Mouse (Mus musculus): Measurements from ENCODE around the gene Dydc1. TPM values are rescaled to one million over a fixed set of nuclear protein-coding genes. Genes with fewer than 3 reads are reported as not detected.
"Not testable (repeated sequence)": the region's sequence is repeated elsewhere in the genome, so short reads cannot be mapped to it uniquely, and the experiment has no call there.

Gene Dydc1
- polyA plus RNA-seq (2017; shearing (Covaris generic)) = not detected

DNA sequence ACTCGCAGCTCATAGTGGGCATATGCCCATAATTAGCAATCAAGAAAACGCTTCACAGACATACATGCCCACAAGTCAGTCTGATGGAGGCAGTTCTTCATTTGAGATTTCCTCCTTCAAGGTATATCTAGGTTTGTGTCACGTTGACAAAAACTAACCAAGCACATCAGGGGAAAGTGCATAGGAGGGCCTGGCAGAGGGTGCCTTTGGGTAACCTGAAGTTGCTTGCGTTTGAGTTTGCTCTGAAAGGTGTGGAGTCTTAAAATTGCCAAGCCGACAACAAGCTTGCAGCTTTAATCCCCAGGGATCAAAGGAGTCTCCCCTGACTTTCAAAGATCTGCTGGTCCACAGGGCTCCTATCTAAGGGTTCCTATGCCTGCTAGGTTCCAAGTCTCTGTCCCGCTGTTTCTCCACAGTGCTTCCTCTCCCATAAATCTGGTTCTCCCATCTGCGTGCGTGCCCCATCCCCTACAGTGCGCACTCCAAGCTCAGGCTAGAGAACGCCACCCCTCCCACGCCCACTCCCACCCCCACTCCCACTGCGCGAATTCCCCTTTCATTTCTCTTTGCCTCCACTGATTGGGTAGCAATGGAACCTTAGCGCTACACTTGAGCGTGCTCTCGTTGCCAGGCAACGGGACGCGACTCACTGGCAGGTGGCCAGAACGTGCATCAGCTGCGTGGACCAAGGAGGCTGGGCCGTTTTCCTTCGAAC lies at the start of gene Dydc1:
Dydc1 (plus strand) TSS at position 683 of the 715 bp plus-strand sequence.
- no peak for ATAC-seq

DNA sequence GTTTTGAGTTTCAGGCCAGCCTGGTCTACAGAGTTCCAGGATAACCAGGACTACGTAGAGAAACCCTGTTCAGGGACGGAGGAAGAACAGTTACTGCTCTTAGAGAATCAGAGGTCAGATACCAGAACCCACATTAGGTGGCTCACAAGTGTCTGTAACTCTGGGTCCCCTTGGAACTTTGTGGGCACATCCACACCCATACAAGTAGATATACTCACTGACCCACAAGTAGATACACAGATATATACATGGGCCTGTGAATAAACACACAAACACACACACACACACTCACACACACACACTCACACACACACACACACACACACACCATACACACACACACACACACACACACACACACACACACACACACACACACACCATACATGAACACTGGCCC lies 47.6 kb upstream of the Dydc1 start:
- ATAC-seq = no peak

DNA sequence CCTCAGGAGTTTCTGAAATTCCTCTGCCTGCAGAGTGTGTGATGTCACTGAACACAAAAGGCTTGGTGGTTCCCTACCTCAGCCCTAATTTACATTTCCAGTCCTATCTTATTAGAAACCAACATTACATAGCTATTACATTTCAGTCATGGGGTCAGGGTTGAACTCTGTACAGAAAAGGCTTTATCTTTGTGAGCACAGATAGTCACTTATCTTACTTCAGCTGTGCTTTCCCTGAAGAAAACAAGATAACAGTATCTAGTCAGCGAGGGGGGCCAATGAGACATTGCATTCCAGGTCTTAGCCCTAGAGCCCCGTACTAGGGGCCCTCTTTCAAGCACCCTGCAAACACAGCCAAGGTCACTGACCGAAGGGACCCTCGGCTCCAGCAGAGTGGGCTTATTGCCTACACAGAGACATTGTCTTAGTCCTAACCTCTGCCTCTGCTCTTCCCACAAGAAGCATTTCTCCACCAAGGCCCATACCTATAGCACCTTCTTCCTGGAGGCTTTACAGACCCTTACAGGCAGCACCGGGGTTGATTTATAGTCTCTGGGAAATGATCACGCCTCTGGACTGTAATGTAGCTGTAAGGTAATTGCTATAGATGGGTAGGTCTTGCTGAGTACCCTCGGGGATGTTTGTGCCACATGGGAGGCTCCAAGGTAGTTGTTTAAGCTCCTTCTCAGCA lies 47.0 kb upstream of the Dydc1 start:
- ATAC-seq = no peak

DNA sequence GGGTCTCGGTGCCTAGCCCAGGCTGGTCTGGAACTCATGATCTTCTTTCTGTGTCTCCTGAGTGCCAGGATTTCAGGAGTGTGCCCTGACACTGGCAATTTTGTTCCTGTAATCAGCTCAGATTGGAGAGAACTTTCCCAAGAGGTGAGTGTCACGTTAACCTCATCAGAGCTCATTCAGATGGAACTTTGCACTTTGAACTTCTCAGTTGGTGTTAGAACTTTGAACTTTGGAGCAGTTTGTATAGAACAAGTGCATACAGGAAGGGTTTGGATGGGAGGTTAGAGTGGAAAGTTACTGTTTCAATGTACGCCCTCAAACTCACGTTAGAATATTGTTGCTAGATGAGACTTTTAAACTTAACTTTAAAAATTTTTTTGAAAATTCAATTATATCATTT lies 43.4 kb upstream of the Dydc1 start:
- ATAC-seq = no peak

DNA sequence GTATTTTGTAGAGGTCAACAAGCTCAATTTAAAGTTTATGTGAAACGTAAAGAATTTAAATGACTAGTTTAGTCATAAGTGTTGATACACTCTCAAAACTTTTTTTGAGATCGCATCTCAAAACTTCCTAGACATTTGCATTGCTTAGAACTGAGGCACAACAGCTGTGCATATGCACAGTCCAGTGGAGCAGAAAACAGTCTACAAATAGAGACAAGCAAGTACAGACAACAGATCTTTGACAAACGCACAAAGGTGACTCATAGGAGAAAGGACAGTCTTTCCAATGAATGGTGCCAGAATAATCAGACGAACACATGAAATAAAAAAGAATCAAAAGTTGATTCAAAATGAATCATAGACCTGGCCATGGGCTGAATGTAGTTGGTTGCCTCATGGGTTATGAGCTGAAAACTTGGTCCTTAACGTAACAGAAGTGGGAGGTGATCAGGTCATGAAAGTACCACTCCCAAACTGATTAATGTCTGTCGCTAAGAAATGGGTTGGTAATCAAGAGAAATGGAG lies 41.7 kb upstream of the Dydc1 start:
- no peak for ATAC-seq

DNA sequence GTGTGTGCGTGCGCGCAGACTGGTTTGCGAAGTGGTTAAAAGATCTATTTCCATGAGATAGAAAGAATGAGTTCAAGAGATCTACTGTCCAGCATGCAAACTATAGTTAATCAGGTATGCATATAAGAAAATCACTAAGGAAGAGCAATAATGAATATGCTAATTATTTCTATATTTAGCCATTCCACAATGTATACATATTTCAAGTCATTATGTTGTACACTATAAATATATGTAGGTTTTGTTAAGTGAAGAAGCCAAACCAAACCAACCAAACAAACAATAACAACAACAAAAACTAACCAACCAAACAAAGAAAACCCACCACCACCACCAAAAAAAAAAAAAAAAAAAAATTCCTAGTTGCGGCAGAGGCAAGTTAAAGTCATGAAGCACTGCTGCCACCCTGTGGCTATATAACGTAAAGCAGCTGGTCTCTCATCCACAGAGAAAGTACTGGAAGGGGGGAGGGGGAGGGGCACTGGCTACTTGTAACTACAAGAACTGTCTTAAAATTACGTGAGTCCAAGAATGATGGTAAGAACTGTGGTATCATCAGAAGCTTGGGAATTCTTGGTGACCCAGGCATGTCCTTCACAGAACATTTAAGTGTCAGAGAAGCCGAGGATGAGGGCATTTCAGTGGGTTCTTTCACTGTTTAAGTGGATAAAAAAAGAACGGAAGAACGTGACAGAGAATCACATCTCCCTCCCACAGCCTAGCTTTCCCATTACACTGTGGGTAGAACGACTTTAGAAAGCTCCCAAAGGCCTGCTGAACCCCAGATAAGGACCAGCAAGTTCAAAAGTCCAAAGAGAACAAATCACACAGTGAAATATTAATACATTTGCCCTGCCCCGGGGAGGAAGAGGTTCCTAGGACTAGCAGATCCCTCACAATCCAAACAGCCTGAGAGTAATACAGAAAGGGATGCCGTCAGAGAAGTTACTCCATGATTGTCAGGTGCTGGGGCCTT lies 39.3 kb upstream of the Dydc1 start:
- peak; percentile 79 for ATAC-seq

DNA sequence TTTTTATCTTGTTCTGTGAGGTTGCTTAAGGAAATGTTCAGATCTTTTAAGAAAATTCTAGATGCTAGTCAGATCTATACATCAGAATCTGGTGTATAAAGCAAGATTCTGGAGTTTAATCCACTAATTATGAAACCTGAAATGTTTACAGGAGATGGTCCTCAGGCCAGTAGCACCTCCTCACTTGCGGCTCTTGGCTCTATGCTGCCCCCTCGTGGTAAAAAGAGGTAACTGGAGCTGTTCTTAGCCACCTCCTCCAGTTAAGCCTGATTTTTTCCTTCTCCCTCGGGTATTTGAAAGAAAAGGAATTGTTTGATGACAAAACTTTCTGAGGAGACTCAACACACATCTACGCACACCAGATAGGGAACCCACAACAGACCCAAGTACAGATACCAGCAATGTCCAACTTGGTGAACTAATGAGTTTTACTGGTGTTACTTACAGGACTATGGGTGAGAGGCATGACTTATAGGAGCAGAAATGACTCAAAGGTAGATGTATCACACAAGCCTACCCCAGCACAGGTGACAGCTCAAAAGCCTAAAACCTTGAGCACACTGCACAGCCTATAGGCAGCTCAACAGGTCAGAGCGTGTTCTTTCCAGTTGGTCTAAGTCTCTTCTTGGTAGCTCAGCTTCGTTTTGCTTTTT lies 37.4 kb upstream of the Dydc1 start:
- peak; percentile 77 for ATAC-seq

DNA sequence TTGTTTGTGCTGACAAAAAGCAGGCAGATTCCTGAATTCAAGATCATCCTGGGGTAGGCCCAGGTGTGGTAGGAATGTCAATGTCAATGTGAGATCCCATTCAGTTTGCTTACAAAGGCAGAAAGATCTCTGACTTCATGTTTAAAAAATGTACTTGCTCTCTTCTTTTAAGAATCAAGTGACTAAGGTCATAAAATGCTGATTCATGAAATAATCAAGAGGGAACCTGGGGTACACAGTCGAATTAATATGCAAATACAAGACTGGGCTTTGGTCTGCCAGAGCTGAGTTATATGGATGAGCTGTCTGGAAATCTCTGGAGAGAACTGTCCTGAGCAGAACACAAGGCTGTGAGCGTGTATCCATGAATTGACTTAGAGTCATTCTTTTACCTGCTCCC lies 25.3 kb upstream of the Dydc1 start:
- no peak for ATAC-seq

DNA sequence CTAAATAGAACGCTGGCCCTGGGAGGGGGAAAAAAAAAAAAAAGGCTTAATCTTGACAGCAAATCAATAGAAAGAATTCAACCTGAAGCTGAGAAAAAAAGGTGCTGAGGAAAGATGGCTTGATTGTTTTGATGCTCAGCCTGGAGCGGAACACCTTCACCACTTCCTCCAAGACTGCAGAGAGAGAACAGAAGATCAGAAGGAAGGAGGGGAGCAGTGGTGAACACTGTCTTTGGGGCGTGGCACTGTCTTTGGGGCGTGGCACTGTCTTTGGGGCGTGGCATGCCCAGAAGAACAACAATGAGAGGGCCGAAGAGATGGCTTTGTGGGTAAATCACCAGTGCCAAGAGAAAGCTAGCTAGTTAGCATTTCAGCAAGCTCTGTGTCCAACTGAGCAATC lies 22.2 kb upstream of the Dydc1 start:
- peak; percentile 88 for ATAC-seq

DNA sequence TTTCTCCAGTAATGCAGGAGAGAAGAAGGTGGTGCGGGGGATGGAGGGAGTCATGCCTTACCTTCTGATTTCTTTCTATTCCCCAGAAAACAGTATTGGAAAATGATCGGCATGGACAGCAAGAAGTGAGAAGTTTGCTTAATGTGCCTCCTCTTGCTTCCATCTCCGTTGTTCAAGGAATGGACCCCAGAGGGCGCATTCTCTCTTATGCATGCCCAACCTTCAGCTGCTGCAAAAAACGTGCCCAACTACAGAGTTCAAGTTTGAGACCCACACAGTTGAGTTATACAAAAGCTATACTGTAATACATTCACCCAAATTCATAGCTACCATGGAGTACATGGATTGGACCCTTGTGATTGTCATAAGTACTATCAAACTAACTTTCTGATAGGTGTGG lies 20.2 kb upstream of the Dydc1 start:
- no peak for ATAC-seq

DNA sequence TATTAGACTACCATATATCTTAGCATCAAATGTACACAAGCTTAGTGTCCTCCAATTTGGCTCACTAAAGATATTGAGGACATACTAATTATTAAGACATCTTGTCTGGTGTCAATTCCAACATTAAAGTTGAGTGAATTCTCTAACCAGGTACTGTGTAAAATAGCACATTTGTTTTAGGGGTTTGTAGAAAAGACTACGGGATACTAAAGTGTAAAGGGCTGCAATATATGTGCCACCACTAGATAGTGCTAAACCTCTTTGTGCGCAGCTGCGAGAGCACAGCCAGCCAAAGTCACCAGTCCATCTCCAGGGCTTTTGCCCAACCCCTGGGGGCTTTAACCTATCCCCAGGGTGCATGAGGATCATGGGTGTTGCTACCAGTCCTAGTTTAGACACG lies 19.5 kb upstream of the Dydc1 start:
- not testable (repeated sequence) for ATAC-seq

DNA sequence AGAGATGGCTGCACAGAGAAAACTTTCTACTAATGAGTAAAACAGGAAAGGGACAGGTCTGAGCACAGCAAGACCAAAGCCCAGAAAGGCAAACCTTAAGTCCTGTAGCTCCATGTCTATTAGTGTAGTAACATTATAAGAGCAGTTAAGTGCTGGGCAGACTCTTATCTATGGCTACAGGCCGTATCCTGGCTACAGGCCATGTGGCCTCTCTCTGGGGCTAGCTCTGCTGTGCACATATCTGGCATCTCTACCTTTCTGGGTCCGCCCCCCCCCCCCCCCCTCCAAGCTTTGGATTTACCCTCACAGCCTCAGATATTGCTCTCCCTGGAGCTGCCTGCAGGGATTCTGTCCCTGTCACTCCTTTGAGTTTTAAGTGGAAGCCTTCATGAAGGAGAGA lies 7.5 kb upstream of the Dydc1 start:
- no peak for ATAC-seq

DNA sequence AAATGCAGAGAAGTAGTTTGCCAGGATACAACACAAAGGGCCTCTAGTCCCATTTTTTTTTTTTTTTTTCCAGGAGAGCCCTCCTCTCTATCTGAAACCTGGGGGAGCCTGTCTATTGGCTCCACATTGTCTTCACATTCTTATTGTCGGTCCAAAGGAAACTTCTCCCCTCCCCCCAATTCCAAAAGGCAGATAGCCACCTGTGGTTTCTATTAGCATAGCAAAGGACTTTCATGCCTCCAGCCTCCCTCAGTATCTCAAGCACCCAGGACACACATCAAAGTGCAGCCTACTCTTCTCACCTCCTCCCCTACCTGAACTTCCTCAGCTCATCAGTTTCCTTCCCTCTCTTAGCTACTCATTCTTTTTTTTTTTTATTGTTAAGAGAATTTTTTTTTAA lies 6.3 kb upstream of the Dydc1 start:
- no peak for ATAC-seq

DNA sequence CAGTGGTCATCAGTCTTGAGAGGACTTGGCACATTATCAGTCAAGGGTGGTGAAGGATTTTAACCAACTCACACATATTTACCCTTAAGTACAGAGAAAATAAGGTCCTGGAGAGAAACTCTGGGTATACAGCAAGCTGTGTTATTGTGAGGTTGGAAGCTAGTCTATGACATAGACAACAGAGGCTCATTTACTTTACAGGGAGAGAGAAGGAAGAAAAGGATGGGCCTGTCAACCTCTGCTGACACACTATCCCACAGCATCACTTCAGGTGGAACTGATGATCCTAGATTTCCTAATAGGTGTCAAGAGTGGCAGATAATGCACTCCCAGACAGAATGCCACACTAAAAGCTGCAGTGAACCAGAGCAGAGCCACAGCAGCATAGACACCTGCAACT lies 3.6 kb upstream of the Dydc1 start, which contains the start of gene Dydc2:
Dydc2 (minus strand) TSS at position 101 of the 400 bp plus-strand sequence.
- ATAC-seq = no peak

DNA sequence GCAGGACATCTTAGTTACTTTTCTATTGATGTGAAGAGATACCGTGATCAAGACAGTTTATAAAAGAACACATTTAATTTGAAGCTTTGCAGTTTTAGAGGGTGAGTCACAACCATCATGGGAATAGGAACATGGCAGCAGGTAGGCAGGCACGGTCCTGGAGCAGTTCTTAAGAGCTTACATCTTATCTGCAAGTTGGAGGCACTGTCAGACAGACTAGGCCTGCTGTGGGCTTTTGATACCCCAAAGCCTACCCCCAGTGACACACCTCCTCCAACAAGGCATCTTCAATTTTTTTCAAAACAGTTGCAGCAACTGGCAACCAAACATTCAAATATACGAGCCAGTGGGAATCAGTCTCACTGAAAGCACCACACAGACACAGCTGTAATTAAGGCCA lies 2.4 kb upstream of the Dydc1 start:
- ATAC-seq = no peak

DNA sequence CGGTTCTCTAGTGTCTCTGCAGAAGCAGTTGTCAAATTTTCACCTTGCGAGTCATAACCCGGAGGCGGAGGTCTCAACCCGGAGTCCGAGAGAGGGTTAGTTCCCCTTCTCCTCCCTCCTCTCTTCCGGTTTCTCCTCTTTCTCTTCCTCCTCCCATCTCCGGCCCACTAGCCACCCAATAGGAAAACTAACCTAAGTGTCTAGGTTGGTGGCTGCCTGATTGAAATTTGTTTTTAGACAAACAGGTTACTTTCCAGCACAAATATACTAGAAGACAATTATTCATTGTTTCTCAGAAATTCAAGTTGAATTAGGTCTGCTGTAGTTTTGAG lies 199 bp downstream of the Dydc1 start:
- no peak for ATAC-seq

DNA sequence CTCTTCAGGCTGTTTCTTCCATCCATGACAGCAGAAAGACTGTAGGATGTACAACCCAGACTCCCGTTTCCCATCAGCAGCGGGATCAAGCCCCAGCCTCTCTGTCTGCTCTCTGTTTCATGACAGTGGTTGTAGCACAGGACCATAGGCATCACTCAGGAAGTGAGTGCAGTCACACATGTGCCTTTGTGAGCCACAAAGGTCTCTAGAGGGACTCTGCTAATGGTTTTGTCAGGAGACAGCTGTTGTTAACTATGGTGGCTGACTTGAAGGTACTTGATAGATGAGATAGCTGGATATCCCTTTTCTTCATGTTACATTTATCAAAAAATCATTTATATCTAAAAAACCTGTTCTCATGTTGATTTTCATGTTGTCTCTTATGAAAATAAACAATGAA lies 9.7 kb downstream of the Dydc1 start:
- ATAC-seq = no peak

DNA sequence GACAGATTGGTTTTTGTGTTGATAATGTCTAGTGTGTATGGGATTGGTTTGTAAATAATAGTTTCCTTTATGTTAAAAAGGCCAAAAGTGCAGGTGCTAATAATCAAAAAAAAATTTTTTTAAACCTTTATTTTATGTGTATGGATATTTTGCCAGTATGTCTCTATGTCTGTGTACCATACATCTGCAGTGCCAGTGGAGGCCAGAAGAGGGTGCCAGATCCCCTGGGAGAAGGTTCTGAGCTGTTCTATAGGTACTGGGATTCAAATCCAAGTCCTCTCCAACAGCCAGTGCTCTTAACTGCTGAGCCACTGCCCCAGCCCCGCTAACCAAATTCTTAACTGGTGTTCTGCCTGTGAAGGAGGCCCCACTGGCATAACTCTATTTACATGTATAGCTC lies 14.8 kb downstream of the Dydc1 start:
- no peak for ATAC-seq

DNA sequence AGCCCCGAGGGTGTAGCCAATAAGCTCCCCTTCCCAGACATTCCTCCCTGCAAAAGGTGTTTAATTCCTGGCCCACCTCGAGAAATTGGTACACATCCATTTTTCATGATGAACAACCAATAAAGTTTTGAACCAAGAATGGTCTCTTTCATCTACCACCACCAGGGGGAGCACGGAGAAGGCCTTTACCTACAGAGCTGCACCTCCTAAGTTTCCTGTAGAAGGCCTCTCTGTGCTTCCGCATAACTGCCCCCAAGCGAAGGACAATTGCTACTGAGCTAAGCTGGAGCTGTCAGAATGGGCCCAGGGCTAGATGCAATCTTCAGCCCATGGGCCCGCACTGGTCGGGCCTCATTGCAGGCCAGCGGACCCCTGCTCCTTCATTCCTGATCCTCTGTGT lies 18.1 kb downstream of the Dydc1 start:
- no peak for ATAC-seq

DNA sequence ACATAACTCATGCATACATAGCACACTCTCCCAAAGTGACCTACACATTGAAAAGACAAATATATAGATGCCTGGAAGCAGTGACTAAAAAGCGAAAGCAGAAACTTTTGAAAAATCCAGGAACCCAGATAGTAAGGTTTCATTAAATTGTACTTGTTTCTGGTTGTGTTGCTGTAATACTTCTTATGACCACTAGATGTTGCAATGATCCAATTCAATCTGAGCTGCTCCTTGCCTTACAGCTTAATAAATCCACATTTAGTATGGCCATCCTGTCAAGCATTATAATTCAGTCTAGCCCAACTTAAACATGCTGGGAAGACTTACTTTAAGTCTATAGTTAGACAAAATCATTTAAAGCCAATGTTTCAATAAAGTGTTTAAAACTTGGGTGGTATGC lies 21.4 kb downstream of the Dydc1 start:
- ATAC-seq = no peak

DNA sequence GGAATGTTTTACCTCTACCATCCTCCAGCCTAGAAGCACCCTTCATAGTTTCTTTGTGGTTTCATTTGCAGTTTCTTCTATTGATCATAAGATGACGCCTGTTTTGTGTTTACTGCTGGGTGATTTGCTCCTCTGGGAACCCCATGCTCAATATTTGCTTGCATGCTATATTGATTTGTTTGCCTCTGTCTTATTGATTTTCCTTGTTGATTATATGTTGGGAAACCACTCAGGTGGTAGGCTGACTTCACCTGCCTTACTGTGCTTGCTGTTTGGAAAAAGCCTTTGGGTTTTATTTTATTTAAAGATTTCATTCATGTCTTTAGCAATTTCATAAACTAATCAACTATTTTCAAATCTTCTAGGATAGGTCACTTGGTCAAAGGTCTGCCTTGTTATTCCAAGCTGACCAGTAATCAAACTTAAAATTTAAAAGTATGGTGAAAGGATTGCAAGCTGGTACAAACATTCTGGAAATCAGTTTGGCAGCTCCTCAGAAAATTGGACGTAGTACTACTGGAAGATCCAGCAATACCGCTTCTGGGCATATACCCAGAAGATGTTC lies 23.7 kb downstream of the Dydc1 start:
- no peak for ATAC-seq

DNA sequence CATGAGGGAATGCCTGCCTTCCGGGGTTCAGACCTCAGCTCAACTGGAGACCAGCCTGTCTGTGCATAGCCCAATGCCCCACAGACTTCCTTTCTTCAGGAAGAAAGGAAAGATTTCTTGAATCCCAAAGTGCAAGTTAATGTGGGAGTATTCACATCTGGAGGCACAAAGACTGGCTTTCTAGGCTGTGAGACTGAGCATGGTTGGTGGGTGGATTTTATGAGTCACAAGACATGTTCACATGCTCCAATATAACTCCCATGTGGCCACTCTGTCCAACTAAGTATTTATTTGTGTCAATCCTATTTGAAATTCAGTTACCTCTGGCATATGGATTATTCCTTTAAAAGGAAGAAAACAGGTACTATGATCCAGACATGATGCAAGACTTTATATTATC lies 26.0 kb downstream of the Dydc1 start:
- no peak for ATAC-seq

Measured in inflammation-experienced regulatory T-cells, adult 6 months (primary cell).